Mouse (Mus musculus) cerebellum, adult 18-20 months (tissue): ENCODE data around the gene Elmo3.
A peak's percentile ranks its signal among the peaks of the same experiment; 100 is the strongest.

Source experiments
- DNase-seq, 2 experiments: peaks; one replicate each; pipeline ENCODE4 v3.0.0; 2021

Elmo3 gene

DNA sequence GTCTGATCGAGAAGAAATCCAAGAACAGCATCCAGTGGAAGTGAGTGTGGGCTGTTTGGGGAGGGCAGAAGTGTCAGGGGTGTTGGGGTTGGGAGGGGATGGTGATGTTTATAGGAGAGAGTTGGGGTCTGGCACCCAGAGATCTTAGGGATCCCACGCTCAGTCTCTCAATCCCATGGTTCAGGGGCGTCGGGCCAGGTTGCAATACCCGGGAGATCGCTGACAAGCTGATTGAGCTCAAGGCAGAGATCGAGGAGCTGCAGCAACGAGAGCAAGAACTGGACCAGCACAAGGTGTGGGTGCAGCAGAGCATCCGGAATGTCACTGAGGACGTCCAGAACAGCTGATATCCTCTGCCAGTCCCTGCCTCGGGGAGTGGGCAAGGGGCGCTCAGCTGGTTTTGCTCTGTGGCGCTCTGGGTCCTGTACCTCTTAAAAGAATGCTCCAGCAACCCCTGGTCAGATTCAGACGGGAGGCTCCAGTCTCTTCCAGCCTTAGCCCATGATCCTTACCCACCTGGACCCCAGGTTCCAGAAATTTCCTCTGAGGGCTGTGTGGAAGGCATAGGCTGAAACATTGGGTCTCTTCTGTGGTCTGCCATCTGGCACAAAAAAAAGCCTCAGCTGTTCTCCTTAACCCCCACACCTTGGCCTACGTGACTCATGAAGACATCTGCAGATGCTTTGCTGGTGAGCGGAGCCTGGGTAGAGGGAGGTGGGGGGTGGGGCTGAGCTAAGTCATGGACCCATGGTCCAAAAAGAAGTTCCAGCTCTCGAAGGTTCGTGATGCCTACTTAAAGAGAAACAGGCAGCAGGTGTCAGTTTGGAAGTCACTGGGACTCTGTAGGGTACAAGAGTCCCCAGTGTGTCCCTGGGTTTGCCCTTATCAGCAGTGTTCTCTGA lies 6.8 kb upstream of the Elmo3 start:
- DNase-seq, result no peak

DNA sequence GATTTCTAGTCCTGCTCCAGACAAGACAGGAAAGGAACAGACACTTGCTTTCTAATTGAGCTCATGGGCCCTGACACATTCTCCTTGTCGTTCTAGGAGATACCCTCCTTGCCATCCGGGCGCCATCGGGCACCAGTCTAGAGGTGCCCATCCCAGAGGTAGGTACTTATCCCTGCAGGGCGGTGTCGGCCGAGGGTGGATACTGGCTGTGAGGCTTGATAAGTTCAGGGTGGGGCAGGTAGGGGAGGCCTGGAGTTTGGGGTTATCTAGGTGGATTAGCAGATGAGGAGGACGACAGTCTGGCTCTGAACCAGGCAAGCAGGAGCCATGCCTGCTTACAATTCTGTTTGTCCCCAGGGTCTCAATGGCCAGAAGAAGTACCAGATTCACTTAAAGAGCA lies 5.4 kb upstream of the Elmo3 start:
- no peak for DNase-seq

- DNase-seq, result no peak
Observed at GRCm38 (mm10) chr8:105303396-105303795, 2.0 kb upstream of the Elmo3 start.

DNA sequence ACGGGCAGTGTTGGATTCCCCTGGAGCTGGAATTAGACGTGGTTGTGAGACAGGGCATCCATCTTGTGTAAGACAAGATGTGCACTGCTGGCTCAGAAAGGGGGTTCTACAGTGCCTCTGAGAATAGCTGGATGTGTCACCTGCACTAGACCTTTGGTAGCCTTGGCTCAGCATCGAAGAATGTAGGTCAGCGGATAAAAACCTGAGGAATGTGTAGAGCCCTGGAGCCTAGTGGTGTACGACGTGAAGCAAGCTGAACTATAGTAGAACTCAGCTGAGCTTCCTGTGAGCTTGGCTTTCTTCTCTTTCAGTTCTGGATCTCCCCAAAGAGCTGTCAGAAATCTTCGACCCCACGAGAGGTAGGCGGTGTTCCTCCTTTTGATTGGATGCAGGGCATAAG lies 1.5 kb upstream of the Elmo3 start:
- no peak for DNase-seq

- DNase-seq, result no peak
Observed at GRCm38 (mm10) chr8:105304325-105305210, 833 bp upstream of the Elmo3 start.

- DNase-seq, result peak in 1 of 2 experiments; percentile 39
Observed at GRCm38 (mm10) chr8:105306146-105306691, 818 bp downstream of the Elmo3 start.

- DNase-seq, result peak in 1 of 2 experiments; percentile 37
Observed at GRCm38 (mm10) chr8:105307670-105308069, 2.3 kb downstream of the Elmo3 start.

DNA sequence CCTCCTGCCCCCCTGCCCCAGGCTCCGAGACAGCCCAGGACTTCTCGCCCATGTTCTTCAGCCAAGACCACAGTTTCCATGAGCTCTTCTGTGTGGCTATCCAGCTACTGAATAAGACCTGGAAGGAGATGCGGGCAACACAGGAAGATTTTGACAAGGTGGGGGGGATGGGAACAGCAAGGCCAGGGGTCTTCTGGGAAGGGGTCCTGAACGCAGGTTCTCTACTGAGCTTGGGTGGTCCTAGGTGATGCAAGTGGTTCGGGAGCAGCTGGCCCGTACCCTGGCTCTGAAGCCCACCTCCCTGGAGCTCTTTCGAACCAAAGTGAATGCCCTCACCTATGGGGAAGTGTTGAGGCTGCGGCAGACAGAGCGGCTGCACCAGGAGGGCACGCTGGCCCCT lies 3.0 kb downstream of the Elmo3 start:
- DNase-seq, result peak in 1 of 2 experiments; percentile 43

GRCm38 (mm10) chr8:105309142-105309847 lies 3.9 kb downstream of the Elmo3 start:
- peak; percentile 93 to 95 for DNase-seq

GRCm38 (mm10) chr8:105310118-105310517 lies 4.7 kb downstream of the Elmo3 start:
- peak in 1 of 2 experiments; percentile 46 for DNase-seq

DNA sequence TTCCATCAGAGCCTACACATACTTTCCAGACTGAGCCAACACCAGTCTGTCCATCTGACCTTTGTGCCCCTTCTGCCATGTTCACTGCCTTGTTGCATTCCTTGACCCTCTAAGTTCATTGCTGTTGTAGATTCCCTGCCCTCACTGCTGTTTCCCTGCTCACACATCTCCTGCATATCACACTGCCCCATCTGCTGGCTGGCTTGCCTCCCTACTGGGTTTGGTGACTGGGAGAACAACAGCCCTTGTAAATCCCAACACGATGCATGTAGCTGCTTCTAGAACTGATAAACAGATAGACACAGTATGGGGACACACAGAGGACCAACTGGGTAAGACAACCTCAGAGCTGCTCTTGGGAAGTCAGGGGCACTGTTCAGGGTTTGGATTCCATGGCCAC lies 6.3 kb downstream of the Elmo3 start:
- DNase-seq, result no peak

- peak in 1 of 2 experiments; percentile 55 for DNase-seq
Observed at GRCm38 (mm10) chr8:105312891-105313481, 7.6 kb downstream of the Elmo3 start.

DNA sequence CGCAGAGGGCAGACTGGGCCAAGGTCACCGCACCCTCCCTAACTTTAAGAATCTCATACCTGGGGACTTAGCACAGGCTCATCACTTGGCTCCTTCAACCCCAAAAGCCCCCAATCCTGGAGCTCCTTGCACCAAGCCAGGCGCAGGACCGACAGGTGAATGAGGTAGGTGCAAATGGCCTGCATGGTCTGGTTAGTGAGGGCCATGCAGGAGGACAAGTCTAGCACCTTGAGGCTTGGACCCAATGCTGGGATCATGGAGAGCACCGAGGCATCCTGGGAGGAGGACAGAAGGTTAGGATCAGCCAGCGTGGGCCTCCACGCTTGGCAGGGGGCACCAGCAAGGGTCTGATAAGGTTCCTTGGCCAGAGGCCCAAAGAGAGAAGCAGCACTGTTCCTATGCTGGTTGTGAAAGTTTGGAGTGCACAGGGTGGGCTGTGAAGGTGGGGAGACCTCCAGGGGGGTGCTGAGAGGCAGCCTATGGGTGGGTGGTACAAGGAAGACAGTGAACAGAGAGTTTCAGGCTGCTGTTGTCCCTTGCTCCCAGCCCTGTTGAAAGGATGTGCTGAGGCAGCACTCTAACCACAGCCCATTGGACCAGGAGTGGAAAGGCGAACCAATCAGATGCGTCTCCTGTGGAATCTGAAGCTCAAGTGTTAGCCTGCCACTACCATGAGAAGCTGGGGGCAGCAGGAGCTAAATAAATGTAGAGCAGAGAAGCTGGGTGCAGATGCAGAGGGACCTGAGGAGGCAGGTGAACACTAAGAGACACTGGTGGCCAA lies 8.4 kb downstream of the Elmo3 start:
- DNase-seq, result no peak

GRCm38 (mm10) chr8:105315073-105315769 lies 9.8 kb downstream of the Elmo3 start:
- peak; percentile 61 to 64 for DNase-seq

- DNase-seq, result no peak
Observed at GRCm38 (mm10) chr8:105317941-105318340, 12.5 kb downstream of the Elmo3 start.

DNA sequence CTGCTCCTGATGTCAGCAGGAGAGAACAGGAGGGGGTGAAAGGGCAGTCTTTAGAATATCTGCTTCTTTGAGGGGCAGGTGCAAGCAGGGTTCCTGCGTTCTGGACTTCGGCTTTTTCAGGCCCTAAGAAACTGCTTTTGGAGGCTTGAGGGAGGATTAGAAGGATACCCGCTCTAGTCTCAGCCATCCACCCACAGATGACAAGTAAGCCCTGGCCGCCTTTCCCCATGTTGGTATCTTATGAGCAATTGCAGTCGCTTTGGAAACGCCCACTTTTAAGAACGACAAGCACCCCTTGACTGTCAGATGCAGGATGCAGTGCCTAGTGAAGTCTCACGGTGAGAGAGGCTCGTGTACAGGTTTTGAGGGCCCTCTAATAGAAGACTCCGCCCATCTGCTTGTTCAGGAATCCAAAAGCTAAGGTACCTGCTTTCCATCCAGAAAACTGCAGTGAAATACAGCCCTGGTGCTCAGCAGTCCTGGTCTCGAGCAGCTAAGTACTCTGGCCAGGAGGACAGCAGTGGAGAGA lies 13.3 kb downstream of the Elmo3 start:
- DNase-seq, result no peak

- no peak for DNase-seq
Observed at GRCm38 (mm10) chr8:105323183-105323582, 17.8 kb downstream of the Elmo3 start.

GRCm38 (mm10) chr8:105325641-105326093 lies 20.3 kb downstream of the Elmo3 start:
- no peak for DNase-seq

- peak; percentile 98 for DNase-seq
Observed at GRCm38 (mm10) chr8:105326141-105326672, 20.8 kb downstream of the Elmo3 start, which contains the start of the genes Lrrc29 and Tmem208. Gene Lrrc29, minus strand, starts transcription at chr8:105326278. Gene Tmem208, plus strand, starts transcription at chr8:105326354.

- DNase-seq, result no peak
Observed at GRCm38 (mm10) chr8:105326968-105327367, 21.6 kb downstream of the Elmo3 start.
